Mouse (Mus musculus) forebrain, embryonic 16.5 days (tissue): ENCODE data around the gene Tmem72. TPM values are rescaled to one million over a fixed set of nuclear protein-coding genes. Genes with fewer than 3 reads are reported as not detected.
A peak's percentile ranks its signal among the peaks of the same experiment; 100 is the strongest.

Experiments used
- ATAC-seq: fragments of 200-750 bp; cut with Nextera tagmentation; 2 replicates; pipeline ENCODE4 v1.8.0; 2017; ENCODE audit warnings: mild to moderate bottlenecking, moderate library complexity
- H3K27ac ChIP-seq: fragments of 300-500 bp; sonication (generic); 2 replicates; pipeline ENCODE4 v1.5.1; 2014; ENCODE audit warnings: low read length, control low read depth
- H3K27me3 ChIP-seq: fragments of 300-500 bp; sonication (generic); replicated peaks from 2 replicates; pipeline ENCODE4 v1.6.1; 2014; ENCODE audit warnings: low read length; ENCODE audit not compliant: control insufficient read depth, insufficient read depth
- H3K36me3 ChIP-seq: fragments of 300-500 bp; sonication (generic); 2 replicates; pipeline ENCODE4 v1.6.1; 2014; ENCODE audit not compliant: control insufficient read depth, insufficient read depth
- H3K4me1 ChIP-seq: fragments of 300-500 bp; sonication (generic); replicated peaks from 2 replicates; pipeline ENCODE4 v1.6.1; 2014; ENCODE audit warnings: low read length; ENCODE audit not compliant: control insufficient read depth, insufficient read depth
- H3K4me2 ChIP-seq: fragments of 300-500 bp; sonication (generic); 2 replicates; pipeline ENCODE4 v1.6.1; 2014; ENCODE audit warnings: mild to moderate bottlenecking, low read length, control low read depth
- H3K4me3 ChIP-seq: fragments of 300-500 bp; sonication (generic); replicated peaks from 2 replicates; pipeline ENCODE4 v1.5.1; 2014; ENCODE audit warnings: mild to moderate bottlenecking, low read length, control low read depth
- H3K9ac ChIP-seq: fragments of 300-500 bp; sonication (generic); replicated peaks from 2 replicates; pipeline ENCODE4 v1.6.1; 2014; ENCODE audit warnings: low read depth, low read length, control low read depth
- H3K9me3 ChIP-seq: fragments of 300-500 bp; sonication (generic); 2 replicates; pipeline ENCODE4 v1.6.1; 2016; ENCODE audit warnings: low read length; ENCODE audit not compliant: control insufficient read depth
- WGBS: fragments of 180-500 bp; shearing (Covaris S2); extraction: QIAGEN DNeasy Blood & Tissue Kit; methylation state at CpG from one replicate; pipeline ENCODE4 v1.1.7; 2014; 5-methylcytosine and 5-hydroxymethylcytosine counted together
- polyA plus RNA-seq: library from polyadenylated mRNA; unstranded; fragments of >200 nt; fragmentation: Nextera tagmentation; extraction: Ambion mirVana; gene quantifications from 2 replicates; pipeline ENCODE4 v1.2.1, GENCODE M21; 2015

The Tmem72 gene
- polyA plus RNA-seq, 1 experiment from 2014 or later = 1.4 TPM

GRCm38 (mm10) chr6:116718361-116718760 lies 1.6 kb upstream of the Tmem72 start:
- Histone ChIP-seq H3K36me3 (no peaks in the 10 kb centered on the region), H3K9me3 (no peaks in the 10 kb centered on the region), H3K27ac (no peak overlapping the region), H3K4me3 (no peak overlapping the region), H3K4me2 (no peak overlapping the region), H3K9ac (no peak overlapping the region), H3K27me3 (no peaks in the 10 kb centered on the region), H3K4me1 (no peaks in the 10 kb centered on the region)
- WGBS = 83% methylated on average over 4 of the region's 4 CpGs
- no peak for ATAC-seq

DNA sequence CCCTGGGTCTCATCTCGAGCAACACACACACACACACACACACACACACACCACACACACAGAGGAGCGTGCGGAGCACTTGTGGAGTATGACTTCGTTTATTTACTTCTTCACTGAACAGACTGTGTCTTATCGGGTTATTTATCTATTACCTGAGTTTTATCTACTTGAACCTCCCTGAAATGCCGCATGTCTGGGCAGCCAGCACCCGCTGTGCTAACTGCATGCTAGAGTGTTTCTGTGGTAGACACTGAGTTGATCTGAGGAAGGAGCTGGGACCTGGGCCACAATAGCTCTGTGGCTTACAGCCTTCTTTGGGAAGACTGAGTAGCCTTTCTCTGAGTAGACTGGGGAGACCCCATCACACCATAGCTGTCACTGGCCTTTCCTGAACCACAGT lies 1.1 kb upstream of the Tmem72 start:
- Histone ChIP-seq H3K4me3 (no peak overlapping the region), H3K4me2 (no peak overlapping the region), H3K4me1 (no peaks in the 10 kb centered on the region), H3K9ac (no peak overlapping the region), H3K27ac (no peak overlapping the region), H3K36me3 (no peaks in the 10 kb centered on the region), H3K27me3 (no peaks in the 10 kb centered on the region), H3K9me3 (no peaks in the 10 kb centered on the region)
- WGBS = 94% methylated on average over 7 of the region's 7 CpGs
- no peak for ATAC-seq

GRCm38 (mm10) chr6:116715166-116715565 lies 1.5 kb downstream of the Tmem72 start:
- Histone ChIP-seq H3K4me2 (no peak overlapping the region), H3K4me1 (no peaks in the 10 kb centered on the region), H3K9ac (no peak overlapping the region), H3K36me3 (no peaks in the 10 kb centered on the region), H3K27me3 (no peaks in the 10 kb centered on the region), H3K4me3 (no peak overlapping the region), H3K9me3 (no peaks in the 10 kb centered on the region), H3K27ac (no peak overlapping the region)
- ATAC-seq = no peak
- WGBS = 84% methylated on average over 2 of the region's 2 CpGs

GRCm38 (mm10) chr6:116714576-116714975 lies 2.1 kb downstream of the Tmem72 start:
- Histone ChIP-seq H3K9me3 (no peaks in the 10 kb centered on the region), H3K4me3 (no peak overlapping the region), H3K4me2 (no peak overlapping the region), H3K4me1 (no peaks in the 10 kb centered on the region), H3K27ac (no peak overlapping the region), H3K27me3 (no peaks in the 10 kb centered on the region), H3K9ac (no peak overlapping the region), H3K36me3 (no peaks in the 10 kb centered on the region)
- WGBS = 84% methylated on average over 5 of the region's 5 CpGs
- ATAC-seq = no peak

DNA sequence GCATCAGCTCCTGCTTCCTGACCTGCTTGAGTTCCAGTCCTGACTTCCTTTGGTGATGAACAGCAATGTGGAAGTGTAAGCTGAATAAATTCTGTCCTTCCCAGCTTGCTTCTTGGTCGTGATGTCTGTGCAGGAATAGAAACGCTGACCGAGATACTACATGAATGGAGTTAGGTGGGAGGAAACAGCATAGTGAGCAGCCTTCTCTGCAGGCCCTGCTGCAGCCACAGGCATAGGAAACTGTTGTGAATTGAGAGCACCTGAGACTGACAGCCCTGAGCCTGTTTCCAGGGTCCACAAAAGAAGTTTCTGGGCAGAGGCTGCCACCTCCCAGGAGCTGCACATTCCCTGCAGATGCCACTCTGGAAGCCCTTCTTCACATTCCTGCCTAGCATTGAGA lies 2.7 kb downstream of the Tmem72 start:
- Histone ChIP-seq H3K27me3 (no peaks in the 10 kb centered on the region), H3K9ac (no peak overlapping the region), H3K4me2 (no peak overlapping the region), H3K36me3 (no peaks in the 10 kb centered on the region), H3K9me3 (no peaks in the 10 kb centered on the region), H3K4me1 (no peaks in the 10 kb centered on the region), H3K27ac (no peak overlapping the region), H3K4me3 (no peak overlapping the region)
- ATAC-seq = no peak
- WGBS = 94% methylated on average over 3 of the region's 3 CpGs

DNA sequence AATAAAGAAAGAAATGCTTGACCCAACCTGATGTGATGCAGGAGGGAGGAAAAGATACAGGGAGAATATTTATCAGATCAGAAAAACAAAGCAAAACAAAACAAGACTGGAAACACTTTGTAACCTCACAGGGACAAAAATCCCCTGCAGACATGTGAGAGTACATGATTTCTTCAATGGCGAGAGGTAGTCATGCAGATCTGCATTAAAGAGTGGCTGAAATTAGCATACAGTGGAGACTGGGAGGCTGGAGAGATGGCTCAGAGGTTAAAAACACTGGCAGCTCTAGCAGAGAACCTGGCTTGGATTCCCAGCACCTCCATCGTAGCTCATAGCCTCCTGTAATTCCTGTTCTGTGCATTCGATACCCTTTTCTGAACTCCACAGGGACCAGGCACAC lies 4.2 kb downstream of the Tmem72 start:
- Histone ChIP-seq H3K9ac (no peak overlapping the region), H3K4me3 (no peak overlapping the region), H3K4me2 (no peak overlapping the region), H3K27me3 (no peaks in the 10 kb centered on the region), H3K36me3 (no peaks in the 10 kb centered on the region), H3K27ac (no peak overlapping the region), H3K9me3 (no peaks in the 10 kb centered on the region), H3K4me1 (no peaks in the 10 kb centered on the region)
- 92% methylated on average over 3 of the region's 3 CpGs for WGBS
- no peak for ATAC-seq

DNA sequence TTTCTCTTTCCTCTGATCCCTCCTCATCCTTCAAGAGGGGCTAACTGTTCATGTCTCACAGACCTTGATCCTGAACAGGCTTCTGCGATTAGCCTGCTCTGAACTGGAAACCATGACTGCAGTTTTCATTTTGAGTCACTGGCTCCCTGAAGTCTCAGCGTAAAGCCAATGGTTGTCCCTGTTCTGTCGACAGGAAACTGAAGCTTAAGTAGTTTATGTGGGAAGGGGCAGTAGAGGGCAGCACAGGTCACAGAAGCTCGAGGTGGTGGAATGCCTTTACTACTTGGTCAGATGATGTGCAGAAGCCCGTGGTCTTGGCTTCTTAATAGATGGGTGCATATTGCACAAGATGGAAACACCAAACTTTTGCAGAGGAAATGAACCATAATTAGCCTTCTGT lies 4.7 kb downstream of the Tmem72 start:
- Histone ChIP-seq H3K4me2 (no peak overlapping the region), H3K36me3 (no peaks in the 10 kb centered on the region), H3K27ac (no peak overlapping the region), H3K4me1 (no peaks in the 10 kb centered on the region), H3K27me3 (no peaks in the 10 kb centered on the region), H3K9ac (no peak overlapping the region), H3K4me3 (no peak overlapping the region), H3K9me3 (no peaks in the 10 kb centered on the region)
- no peak for ATAC-seq
- 38% methylated on average over 5 of the region's 5 CpGs for WGBS

GRCm38 (mm10) chr6:116704320-116704719 lies 12.4 kb downstream of the Tmem72 start:
- Histone ChIP-seq H3K9ac (no peak overlapping the region), H3K4me2 (no peak overlapping the region), H3K27ac (no peak overlapping the region), H3K9me3 (no peaks in the 10 kb centered on the region), H3K4me1 (0 out of 2 replicates have a peak, but pooled peaks cover 3% of the 10 kb centered on the region), H3K4me3 (no peak overlapping the region), H3K36me3 (no peaks in the 10 kb centered on the region), H3K27me3 (no peaks in the 10 kb centered on the region)
- WGBS = 21% methylated on average over 6 of the region's 6 CpGs
- ATAC-seq = peak; percentile 57; the same call in 1 of the 2 replicates

- Histone ChIP-seq H3K4me3 (no peak overlapping the region), H3K4me1 (0 out of 2 replicates have a peak, but pooled peaks cover 3% of the 10 kb centered on the region), H3K36me3 (no peaks in the 10 kb centered on the region), H3K27ac (no peak overlapping the region), H3K9me3 (no peaks in the 10 kb centered on the region), H3K4me2 (no peak overlapping the region), H3K27me3 (no peaks in the 10 kb centered on the region), H3K9ac (no peak overlapping the region)
- ATAC-seq = no peak
These were observed 15.9 kb downstream of the Tmem72 start for GRCm38 (mm10) chr6:116700821-116701220.

DNA sequence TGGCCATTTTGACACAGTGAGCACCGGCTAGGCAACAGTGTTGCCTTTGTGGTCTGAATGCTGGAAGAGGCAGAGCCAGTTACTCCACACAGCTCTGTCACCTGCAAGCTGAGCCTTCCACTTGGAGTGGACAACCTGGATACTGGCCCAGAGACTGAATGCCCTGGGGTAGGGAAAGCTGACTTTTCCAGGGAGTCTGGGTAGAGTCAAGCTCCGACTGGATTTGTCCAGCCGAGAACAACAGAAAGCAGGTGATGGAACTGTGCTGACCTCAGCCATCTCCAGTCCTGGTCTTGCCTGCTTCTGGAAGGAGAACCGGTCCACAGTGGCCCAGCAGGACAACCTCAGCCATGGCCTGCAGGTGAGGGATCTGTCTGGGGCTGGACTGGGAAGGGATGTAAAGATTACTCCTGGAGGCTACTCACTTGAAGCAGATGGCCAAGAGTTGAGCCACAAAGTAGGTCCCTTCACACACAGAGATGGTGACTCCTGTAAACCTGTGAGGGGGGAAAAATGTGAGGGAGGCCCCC lies 18.8 kb downstream of the Tmem72 start:
- Histone ChIP-seq H3K9me3 (no peaks in the 10 kb centered on the region), H3K36me3 (no peaks in the 10 kb centered on the region), H3K4me2 (no peak overlapping the region), H3K4me3 (no peak overlapping the region), H3K27ac (no peak overlapping the region), H3K9ac (no peak overlapping the region), H3K4me1 (no peaks in the 10 kb centered on the region), H3K27me3 (no peaks in the 10 kb centered on the region)
- 96% methylated on average over 4 of the region's 4 CpGs for WGBS
- ATAC-seq = no peak
